Mouse (Mus musculus) Muller cell, postnatal 12 days (primary cell): ENCODE data around the gene Gaa.
A peak's percentile ranks its signal among the peaks of the same experiment; 100 is the strongest.
"Not testable (repeated sequence)": the region's sequence is repeated elsewhere in the genome, so short reads cannot be mapped to it uniquely, and the experiment has no call there.

Experiments
- DNase-seq: peaks from one replicate; pipeline ENCODE4 v3.0.0-alpha.2; 2015; ENCODE audit errors: inconsistent ontology term

Gene Gaa

DNA sequence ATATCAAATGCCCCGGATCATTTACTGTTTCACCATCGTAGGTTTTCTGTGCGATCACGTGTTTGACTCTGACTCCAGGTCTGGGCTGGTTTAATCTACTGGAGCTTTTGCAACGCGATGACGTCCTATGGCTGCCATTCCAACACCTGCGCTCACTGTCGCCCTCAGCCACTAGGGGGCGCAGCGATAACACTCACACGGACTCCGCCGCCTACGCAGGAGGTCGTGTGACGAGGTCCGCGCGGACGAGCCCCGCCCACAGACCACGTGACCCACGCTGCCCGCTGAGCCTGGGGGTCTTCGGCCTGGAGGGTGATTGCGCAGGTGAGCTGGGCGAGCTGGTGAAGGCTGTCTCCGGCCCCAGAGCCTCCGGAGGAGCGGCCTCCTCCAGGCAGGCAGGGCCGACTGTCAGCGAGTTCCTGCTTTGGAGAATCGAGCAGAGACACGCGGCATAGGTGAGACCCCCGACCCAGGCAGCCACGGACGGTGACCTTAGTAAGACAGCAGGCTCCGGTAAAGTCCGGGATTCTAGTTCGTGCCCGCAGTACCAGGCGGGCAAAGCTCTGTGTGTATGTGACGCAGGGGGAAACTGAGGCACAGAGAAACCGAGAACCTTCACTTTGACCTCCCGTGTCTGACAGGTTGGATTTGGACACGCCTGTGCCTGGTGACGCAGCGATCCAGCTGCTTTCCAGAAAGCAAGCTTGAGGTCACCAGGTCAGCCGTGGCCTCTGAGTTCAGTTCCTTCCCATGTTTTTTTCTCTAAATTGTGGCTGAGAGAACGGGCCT, at the start of gene Gaa:
Gene Gaa, plus strand, starts transcription at position 120 of the 789 bp plus-strand sequence.
- DNase-seq = peak; percentile 88

DNA sequence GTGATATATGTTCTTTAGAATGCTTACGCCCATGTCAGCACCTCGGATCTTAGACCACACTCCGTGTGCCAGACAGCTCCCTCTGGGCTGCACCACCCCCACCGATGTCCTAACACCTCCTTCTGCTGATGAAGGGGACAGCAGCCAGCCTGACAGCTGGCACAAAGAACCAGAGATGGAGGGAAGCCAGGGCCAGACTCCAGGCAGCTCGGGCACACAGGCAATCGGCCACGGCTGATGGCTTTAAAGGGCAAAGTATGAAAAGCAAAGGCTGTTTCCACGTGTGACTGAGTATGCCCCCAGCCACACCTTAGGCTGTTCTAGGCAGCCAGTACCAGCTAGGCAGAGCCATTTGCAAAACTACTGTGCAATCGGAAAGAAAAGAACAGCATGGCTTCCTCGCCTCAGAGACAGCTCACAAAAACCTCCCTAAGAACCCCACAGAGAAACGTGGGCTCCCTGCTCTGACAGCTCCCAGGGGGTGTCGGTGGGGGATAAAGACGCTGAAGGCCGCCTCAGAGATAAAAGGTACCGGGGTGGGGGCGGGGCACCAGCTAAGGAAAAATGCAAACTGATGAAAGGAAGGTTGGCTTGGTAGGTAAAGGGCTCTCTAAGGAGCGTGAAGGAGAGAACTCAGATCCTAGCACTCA, 47.7 kb upstream of the Gaa start:
- DNase-seq = peak; percentile 56

DNA sequence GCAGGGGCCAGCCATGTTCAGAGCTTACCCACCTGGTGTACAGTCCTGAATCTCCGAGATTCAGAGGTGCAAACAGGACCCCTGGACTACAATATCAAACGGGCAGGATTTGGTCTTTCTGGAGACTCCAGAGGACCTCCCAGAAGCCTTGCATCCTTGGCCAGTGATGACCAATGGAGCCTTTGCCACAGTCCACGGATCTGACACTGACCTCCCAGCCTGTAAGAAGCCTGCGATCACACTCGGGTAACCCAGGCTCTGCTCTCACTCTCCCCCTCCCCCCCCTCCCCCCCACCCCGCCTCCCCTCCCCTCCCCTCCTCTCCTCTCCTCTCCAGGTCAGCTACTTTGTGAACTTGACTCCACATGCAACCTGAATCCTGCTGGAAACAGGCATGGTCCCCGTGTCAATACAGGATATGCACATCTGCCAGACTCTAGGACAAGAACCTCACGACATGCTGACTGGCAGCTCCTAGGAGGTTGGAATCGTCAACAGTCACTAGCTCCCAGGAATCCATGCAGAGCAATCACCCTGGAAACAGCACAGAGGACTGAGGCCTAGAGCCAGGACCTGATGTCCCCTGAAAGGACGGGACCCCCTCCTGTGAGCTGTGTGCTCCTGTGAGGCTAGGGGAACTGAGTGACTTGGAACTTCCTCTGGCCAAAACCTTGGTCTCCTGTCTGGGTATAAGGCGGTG, 45.7 kb upstream of the Gaa start:
- no peak for DNase-seq

DNA sequence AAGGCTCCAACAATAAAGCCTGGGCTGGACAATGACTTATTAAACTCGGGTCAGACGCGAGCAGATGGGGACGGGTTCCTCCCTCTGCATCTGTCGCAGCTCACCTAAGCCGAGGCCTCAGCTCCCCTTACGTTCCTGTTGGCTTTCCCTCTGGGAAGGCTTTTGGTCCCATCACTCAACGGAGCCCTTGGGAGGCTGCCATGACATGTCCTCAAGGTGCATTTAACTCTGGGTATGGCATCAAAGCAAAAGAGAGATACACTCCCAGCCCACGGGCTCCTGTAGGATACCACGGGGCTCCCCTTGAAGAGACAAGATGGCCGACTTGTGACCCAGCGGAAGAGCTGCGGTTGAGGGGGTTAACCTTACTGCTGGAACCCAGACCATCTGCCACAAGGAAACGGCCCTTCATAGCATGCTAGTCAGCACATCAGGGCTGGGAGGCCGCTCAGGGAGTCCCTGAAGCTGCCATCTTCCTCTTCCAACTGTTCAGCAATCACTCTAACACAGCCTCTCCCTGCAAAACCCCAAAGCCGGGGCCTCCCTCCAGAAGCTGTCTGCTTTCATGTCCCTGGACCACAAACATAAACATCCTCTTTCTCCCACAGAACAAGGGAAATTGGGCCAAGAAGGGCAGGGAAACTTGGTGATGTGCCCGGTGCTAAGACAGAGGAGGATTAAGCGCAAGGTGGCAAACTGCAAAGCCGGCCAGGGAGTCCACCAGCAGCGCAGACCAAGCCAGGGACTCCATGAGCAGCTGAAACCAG, 44.4 kb upstream of the Gaa start:
- peak; percentile 62 for DNase-seq

DNA sequence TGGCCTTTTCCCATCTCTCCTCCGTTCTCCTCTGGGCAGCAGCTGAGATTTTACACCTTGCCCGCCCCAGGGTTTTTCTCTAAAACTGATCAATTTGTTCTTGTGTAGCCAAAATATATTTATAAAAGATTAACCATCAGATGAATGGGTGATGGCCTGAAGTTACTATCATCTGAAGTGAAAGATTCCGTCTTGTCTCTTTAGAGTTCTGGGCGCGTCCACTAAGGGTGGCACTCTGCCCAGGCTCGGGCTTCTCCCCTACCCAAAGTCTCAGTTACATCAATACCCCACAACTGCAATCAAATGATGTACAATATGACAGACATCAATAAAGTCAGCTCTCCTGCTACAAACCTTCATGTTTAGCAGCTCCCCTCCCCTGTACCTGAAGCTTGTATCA, 42.8 kb upstream of the Gaa start:
- DNase-seq = no peak

DNA sequence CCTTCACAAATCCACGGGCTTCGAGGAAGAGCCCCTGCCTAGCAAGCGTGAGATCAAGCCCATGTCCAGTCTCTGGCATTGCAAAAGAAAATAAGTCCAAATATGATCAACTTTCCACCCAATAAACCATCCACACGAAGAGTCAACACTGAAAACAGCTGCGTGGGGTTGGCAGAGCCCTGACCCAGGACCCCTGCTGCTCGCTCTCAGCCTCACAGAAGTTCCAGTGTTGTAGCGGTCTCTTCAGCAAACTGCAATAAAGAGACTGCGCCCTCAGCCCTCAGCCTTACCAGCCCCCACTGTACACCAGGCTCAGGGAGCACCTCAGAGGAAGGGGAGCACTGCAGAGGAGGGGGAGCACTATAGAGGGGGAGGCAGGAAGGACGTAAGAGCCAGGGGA, 42.1 kb upstream of the Gaa start:
- no peak for DNase-seq

DNA sequence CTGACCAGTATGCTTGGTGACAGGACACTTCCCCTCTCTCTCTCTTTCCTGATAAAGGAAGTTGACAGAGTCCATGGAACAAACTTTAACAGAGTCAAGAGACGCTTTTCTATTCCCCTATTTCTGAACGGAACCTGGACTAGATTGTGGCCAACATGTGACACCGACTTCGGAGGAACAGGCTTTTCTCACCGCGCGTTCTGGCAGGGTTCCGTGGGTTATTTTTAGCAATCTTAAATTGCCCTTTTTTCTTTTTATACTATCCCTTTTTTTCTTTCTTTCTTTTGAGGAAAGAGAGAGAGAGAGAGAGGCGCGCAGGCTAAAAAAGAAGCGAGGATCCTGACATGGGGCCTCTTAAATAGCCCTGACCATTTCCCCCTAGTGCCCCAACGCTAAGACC, 40.1 kb upstream of the Gaa start:
- no peak for DNase-seq

DNA sequence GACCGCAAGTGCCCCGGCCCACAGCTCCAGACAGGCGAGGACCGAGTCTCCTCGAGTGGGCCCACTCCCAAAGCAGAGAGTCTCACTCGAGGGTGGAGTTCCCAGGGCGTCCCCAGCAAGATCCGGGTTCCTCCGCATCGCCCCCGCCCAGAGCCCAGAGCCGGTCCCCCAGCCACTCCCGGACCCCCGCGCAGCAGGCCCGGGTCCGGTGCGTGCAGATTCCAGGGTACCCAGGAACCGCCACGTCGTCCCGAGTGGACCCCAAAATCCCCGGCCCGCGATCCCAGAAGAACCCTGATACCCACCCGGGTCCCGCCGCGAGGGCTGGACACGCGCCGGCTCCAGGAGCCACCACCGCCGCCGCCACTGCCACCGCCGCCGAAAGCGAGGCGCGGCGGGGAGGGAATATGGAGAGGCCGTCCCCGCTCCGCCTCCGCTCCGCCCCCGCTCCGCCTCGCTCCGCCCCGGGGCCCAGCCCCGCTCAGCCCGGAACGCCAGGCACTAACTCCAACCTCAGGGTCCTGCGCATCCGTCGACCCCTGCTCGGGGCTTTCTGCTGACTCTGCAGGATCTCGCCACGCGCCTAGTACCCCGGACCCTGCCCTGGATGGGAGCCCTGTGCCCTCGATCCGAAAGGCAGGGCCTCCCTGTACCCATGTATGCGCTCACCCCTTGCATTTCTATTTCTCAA, 39.5 kb upstream of the Gaa start, which contains the start of the genes Tbc1d16 and Ccdc40:
Gene Tbc1d16, minus strand, starts transcription at position 409 of the 691 bp plus-strand sequence.
Gene Ccdc40, plus strand, starts transcription at position 482 of the 691 bp plus-strand sequence.
- DNase-seq = peak; percentile 85

DNA sequence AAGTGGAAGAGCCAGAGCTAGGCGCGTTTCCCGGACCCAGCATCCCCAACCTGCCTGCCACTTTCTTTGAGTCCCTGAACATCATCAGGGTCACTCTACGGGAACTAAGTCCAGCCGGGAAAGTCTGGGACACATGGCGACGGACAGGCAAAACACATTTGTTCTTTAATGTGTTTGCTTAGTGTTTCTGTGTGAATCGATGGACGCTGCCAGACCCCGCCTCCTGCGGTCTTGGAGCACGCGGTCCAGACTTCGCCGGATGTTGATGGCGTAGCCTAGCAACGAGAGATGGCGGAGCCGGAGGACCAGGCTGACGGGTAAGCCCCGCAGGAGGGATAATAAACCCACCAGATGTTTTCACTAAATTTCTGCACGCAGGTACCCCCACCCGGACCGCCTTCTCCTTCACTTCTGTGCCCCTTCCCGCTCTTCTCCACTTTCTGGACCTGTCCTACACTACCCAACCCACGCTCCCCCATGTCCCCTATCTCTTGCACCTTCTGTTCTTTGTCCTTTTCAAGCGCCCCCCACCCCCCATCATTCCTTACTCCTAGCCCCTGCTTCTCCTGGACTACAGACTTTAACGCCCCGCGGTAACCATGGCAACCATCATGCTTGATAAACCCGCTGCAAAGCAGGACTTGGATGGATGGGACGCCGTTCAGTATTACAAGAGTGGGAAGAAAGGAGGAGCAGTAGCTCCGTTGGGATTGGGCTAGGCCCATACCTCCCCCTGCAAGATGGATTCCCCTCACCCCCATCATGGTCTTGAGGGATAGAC, 38.7 kb upstream of the Gaa start:
- DNase-seq = peak; percentile 82

DNA sequence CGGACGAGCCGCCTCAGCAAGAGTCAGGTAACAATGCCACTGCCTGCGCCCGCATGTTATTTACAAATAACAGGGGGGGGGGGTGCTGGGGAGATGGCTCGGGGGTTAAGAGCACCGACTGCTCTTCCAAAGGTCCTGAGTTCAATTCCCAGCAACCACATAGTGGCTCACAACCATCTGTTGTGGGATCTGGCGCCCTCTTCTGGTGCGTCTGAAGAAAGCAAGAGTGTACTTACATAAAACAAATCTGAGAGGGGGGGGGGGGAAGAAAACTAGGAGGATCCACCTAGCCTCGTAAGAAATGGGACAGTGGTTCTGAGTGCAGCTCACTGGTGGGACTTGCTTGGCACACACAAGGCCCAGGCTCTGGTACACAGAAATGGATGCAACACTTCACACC, 32.9 kb upstream of the Gaa start:
- no peak for DNase-seq

DNA sequence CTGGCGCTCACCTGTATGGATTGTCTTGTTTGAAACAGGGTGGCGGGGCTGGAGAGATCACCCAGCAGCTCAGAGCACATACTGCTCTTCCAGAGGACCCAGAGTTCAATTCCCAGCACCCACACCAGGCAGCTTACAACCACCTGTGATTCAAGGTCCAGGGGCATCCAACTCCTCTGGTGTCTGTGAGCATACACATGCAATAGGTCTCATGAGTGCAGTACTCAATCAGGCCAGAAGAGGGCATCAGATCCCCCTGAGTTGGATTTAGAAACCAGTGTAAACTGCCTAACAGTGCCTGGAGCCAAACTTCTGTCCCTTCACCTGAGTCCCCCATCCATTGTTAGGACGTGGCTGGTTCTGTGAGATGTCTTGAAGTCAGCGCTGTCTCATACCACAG, 32.1 kb upstream of the Gaa start:
- DNase-seq = no peak

DNA sequence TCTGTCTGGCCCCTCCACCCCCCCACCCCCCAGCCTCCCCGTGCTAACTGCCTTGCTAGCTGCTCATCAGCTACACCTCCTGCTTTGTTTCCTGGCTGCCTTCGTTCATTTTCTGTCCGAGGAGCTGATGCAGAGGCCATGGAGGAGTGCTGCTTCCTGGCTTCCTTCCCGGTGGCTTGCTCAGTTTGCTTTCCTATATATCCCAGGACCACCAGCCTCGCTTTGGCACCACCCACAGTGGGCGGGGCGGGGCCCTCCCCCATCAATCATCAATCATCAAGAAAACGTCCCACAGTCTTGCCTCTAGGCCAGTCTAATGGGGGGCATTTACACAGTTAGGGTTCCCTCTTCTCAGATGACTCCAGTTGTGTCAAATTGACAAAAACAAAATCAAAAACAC, 31.3 kb upstream of the Gaa start:
- DNase-seq = no peak

DNA sequence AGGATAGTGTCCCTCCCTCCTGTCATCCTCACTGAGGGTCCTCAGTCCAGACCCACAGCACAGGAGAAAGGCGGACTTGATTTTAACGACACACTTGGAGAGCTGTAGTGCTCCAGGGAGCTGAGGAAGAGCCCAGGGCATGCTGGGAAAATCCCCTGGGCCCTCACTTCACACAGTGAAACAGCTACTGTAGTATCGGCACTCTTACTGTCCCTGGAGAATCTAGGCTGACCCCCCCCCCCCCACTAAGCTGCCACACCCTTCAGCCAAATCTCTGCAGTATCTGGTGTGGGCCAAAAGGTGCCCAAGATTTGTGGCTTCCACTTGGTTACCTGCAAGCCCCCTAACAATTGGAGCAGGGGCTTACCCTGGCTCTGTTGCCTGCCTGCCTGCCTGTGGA, 30.7 kb upstream of the Gaa start:
- no peak for DNase-seq

DNA sequence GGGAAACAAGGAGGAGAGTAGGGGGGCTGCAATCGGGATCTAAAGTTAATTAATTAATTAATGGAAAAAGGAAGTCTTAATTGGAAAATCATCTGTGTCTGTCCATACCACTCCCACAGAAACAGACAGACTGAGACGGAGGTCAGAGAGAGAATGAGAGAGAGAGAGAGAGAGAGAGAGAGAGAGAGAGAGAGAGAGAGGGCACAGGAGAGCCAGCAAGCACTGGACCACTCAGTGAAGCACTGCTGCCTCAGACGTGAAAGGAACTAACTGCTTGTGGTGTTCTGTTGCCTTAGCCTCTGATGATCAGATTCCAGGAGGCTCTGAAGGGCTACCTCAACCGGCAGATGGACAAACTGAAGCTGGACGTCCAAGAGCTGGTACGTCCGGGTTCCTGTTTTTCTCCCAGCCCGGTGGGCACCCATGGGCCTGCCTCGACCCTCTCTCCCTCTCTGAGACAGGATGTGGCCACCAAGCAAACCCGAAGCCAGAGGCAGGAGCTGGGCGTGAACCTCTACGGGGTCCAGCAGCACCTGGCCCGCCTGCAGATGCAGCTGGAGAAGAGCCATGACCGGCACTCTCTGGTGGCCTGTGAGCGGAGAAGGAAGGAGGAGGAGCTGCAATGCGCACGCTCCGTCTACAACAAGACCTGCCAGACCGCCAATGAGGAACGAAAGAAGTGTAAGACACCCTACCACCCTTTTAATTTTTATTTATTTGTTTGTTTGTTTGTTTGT, 30.0 kb upstream of the Gaa start:
- DNase-seq = no peak

DNA sequence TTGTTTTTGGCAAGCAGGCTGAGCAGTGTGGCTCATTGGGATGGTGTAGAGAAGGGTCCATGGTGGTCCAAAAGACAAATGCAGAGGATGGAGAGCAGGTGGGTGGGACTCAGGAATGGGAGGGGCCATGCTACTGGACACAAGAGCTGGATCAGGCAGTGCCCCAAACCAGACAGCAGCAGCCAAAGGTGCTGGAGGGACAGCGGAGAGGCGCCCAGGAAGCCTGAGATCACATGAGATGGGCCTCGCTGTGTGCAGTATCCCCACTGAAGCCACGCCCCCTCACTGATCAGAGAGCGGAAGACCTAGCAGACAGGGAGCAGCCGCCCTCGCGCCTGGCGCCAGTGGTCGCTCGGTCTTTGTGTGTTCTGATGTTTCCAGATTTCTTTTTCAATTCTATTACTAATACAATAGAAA, 29.4 kb upstream of the Gaa start:
- DNase-seq = peak; percentile 37

DNA sequence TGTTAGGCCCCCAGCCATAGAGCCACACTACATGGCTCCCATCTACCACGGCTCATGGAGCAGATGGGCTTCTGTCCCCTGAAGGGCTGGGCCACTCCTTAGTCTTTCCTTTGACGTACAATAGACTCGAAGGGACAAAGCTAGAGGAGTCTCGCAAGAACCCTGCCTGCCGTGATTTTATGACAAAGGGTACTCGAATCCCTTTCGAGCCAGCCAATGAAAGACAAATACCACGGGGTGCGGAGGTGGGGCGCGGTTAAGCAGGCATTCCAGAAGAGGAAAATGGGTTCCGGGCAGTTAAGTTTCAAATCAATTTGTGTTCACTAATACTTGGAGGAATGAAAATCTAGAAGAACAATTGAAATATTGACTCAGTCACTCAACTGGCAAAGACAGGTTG, 28.2 kb upstream of the Gaa start:
- DNase-seq = no peak

DNA sequence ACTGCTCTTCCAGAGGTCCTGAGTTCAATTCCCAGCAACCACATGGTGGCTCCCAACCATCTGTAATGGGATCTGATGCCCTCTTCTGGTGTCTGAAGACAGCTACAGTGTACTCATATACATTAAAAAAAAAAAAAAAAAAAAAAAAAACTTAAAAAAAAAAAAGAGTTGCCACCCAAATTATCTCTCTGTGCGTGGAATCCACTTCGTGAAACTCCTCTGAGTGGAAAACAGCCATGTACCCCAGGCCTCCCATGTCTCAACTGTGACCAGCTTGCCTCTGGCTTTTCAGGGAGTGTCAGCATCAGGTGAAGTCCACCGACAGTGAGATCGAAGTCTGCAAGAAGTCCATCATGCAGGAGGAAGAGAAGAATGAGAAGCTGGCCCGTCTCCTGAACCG, 22.1 kb upstream of the Gaa start:
- DNase-seq = not testable (repeated sequence)

DNA sequence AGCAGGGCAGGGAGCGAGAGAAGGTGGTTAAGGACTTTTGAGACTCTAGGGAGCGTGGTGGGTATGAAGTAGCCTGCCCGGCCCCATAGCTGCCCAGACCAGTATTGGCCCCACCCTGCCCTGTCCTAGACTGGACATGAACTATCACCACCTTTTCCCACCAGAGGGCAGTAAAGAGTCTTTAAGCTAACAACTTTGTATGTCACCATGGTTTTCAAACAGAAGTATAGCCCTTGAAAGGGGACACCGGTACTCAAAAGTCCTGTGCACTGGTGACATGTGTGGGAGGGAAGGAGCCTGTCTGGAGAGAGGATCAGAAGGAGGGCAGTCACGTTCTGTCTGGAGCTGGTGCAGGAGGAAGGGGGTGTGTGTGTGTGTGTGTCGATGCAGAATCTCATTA, 18.7 kb upstream of the Gaa start:
- DNase-seq = peak; percentile 55

DNA sequence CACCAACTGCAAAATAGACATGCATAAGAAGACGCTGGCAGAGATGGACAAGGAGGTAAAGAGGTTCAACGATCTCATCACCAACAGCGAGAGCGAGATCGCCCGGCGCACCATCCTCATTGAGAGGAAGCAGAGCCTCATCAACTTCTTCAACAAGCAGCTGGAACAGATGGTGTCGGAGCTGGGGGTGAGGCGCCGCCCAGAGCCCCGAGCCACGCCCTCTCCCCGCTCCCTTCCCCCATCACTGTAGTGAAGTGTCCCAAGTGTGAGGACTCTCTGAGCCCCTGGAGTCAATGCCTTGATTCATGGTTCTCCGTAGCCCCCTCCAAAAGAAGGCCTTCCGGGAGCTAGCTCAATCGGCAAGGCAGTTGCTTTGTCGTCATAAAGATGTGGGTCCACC, 16.7 kb upstream of the Gaa start:
- no peak for DNase-seq
